ENCODE assay signal across 30 mouse cellular contexts in genomic region chr5:30484591-30484990, GRCm38 (mm10). TPM values are rescaled to one million over a fixed set of nuclear protein-coding genes. Genes with fewer than 3 reads are reported as not detected.
A peak's percentile ranks its signal among the peaks of the same experiment; 100 is the strongest.
DNase-seq lines count a peak whose midpoint lies in the region; ATAC-seq and TF ChIP-seq lines count a peak whose summit lies in the region.
"Had no signal": no experiment of that assay in that cellular context is flagged by ENCODE, and none has a peak within 500 bp of the region (broad histone marks: within the 10 kb centered on the region; RNA-seq: fewer than 3 reads in every experiment).

No protein-coding gene starts in this region.

- 0 out of 2 replicates have a peak, but pooled peaks have one; percentile 13 for ATAC-seq in intestine, embryonic 16.5 days
- ATAC-seq in intestine, postnatal 0 days: no peak
- no peak for ATAC-seq in stomach, embryonic 16.5 days (ENCODE audit: insufficient read depth, low FRiP score)
- ATAC-seq: forebrain, embryonic 14.5 days; midbrain, embryonic 15.5 days; Patski had no signal

- no peak overlapping the region for H3K4me2 ChIP-seq in intestine, embryonic 16.5 days (ENCODE audit: low read depth, low read length)
- H3K4me2 ChIP-seq in intestine, postnatal 0 days (replicated peaks; ENCODE audit: low read depth): no peak overlapping the region
- H3K4me2 ChIP-seq in stomach, embryonic 16.5 days (ENCODE audit: low read depth, low read length): no peak overlapping the region
- H3K4me2 ChIP-seq: embryonic facial prominence, embryonic 12.5 days; hindbrain, embryonic 15.5 days; limb, embryonic 12.5 days; liver, embryonic 13.5 days; lung, embryonic 14.5 days; midbrain, embryonic 15.5 days; neural tube, embryonic 15.5 days; stomach, embryonic 15.5 days had no signal

- H3K36me3 ChIP-seq in intestine, embryonic 16.5 days (ENCODE audit: control insufficient read depth, insufficient read depth, low read length): no peaks in the 10 kb centered on the region
- H3K36me3 ChIP-seq in intestine, postnatal 0 days (ENCODE audit: control insufficient read depth, insufficient read depth): no peaks in the 10 kb centered on the region
- H3K36me3 ChIP-seq in stomach, embryonic 16.5 days (ENCODE audit: control insufficient read depth, insufficient read depth, low read length): no peaks in the 10 kb centered on the region
- H3K36me3 ChIP-seq: embryonic facial prominence, embryonic 12.5 days; hindbrain, embryonic 10.5 days; hindbrain, embryonic 15.5 days; limb, embryonic 12.5 days; liver, embryonic 13.5 days; midbrain, embryonic 10.5 days; midbrain, embryonic 15.5 days; neural tube, embryonic 15.5 days; stomach, embryonic 15.5 days had no signal

- no peak overlapping the region for H3K9ac ChIP-seq in intestine, embryonic 16.5 days (ENCODE audit: low read depth, low read length)
- H3K9ac ChIP-seq in intestine, postnatal 0 days (ENCODE audit: low read depth, low read length): no peak overlapping the region
- no peak overlapping the region for H3K9ac ChIP-seq in stomach, embryonic 16.5 days (ENCODE audit: low read length)
- H3K9ac ChIP-seq: embryonic facial prominence, embryonic 12.5 days; hindbrain, embryonic 15.5 days; limb, embryonic 12.5 days; liver, embryonic 13.5 days; lung, embryonic 14.5 days; midbrain, embryonic 15.5 days; neural tube, embryonic 15.5 days; stomach, embryonic 15.5 days had no signal

- peak; percentile 80 for DNase-seq in kidney, adult 9 months
- DNase-seq in kidney, postnatal 14 days: no peak
- DNase-seq in adipocyte (ENCODE audit: low spot score): peak; percentile 8
- DNase-seq in right cerebral cortex, postnatal 4 days: no peak
- DNase-seq: cerebellum, adult 11-12 months; cerebellum, adult 9-11 months; embryo, embryonic 11 days; gastrocnemius, postnatal 14 days; liver, embryonic 13.5 days; lung, embryonic 14.5 days; retina, postnatal 1 day; right cerebral cortex, postnatal 14 days; thymus, adult 18-20 months; thymus, postnatal 25 days had no signal

- H3K9me3 ChIP-seq in intestine, embryonic 16.5 days (ENCODE audit: control insufficient read depth, low read length): no peaks in the 10 kb centered on the region
- no peaks in the 10 kb centered on the region for H3K9me3 ChIP-seq in intestine, postnatal 0 days (ENCODE audit: control insufficient read depth)
- no peaks in the 10 kb centered on the region for H3K9me3 ChIP-seq in stomach, embryonic 16.5 days (replicated peaks; ENCODE audit: control insufficient read depth, low read length)
- H3K9me3 ChIP-seq: embryonic facial prominence, embryonic 12.5 days; hindbrain, embryonic 10.5 days; hindbrain, embryonic 15.5 days; limb, embryonic 12.5 days; liver, embryonic 13.5 days; midbrain, embryonic 10.5 days; midbrain, embryonic 15.5 days; neural tube, embryonic 15.5 days; stomach, embryonic 15.5 days had no signal

- no peak for TF ChIP-seq CTCF in intestine, postnatal 0 days (IDR thresholded peaks at IDR 0.05; ENCODE audit: low read depth)

- H3K4me1 ChIP-seq in intestine, embryonic 16.5 days (ENCODE audit: control insufficient read depth, insufficient read depth, low read length): no peaks in the 10 kb centered on the region
- no peaks in the 10 kb centered on the region for H3K4me1 ChIP-seq in intestine, postnatal 0 days (replicated peaks; ENCODE audit: control insufficient read depth, insufficient read depth, low read length)
- peaks cover 8% of the 10 kb centered on the region; the same call in 1 of the 2 replicates for H3K4me1 ChIP-seq in stomach, embryonic 16.5 days (ENCODE audit: control insufficient read depth, insufficient read depth, low read length)
- H3K4me1 ChIP-seq: embryonic facial prominence, embryonic 12.5 days; hindbrain, embryonic 15.5 days; limb, embryonic 12.5 days; midbrain, embryonic 10.5 days; midbrain, embryonic 15.5 days; neural tube, embryonic 15.5 days had no signal

- no peak overlapping the region for H3K4me3 ChIP-seq in intestine, embryonic 16.5 days (ENCODE audit: low read length)
- H3K4me3 ChIP-seq in intestine, postnatal 0 days (ENCODE audit: low read depth, low read length): no peak overlapping the region
- H3K4me3 ChIP-seq in stomach, embryonic 16.5 days (replicated peaks; ENCODE audit: low read length): no peak overlapping the region
- H3K4me3 ChIP-seq: embryonic facial prominence, embryonic 12.5 days; hindbrain, embryonic 10.5 days; hindbrain, embryonic 15.5 days; left cerebral cortex, adult 2 months; limb, embryonic 12.5 days; liver, embryonic 13.5 days; midbrain, embryonic 10.5 days; midbrain, embryonic 15.5 days; neural tube, embryonic 15.5 days; stomach, embryonic 15.5 days had no signal

- H3K27me3 ChIP-seq in intestine, embryonic 16.5 days (replicated peaks; ENCODE audit: control insufficient read depth, insufficient read depth, low read length): no peaks in the 10 kb centered on the region
- no peaks in the 10 kb centered on the region for H3K27me3 ChIP-seq in intestine, postnatal 0 days (replicated peaks; ENCODE audit: control insufficient read depth, insufficient read depth, low read length)
- H3K27me3 ChIP-seq in stomach, embryonic 16.5 days (ENCODE audit: control insufficient read depth, insufficient read depth, low read length): no peaks in the 10 kb centered on the region
- H3K27me3 ChIP-seq: embryonic facial prominence, embryonic 12.5 days; hindbrain, embryonic 15.5 days; limb, embryonic 12.5 days; liver, embryonic 13.5 days; midbrain, embryonic 15.5 days; neural tube, embryonic 15.5 days; stomach, embryonic 15.5 days had no signal

- no peak overlapping the region for H3K27ac ChIP-seq in intestine, embryonic 16.5 days (ENCODE audit: low read length)
- no peak overlapping the region for H3K27ac ChIP-seq in intestine, postnatal 0 days (ENCODE audit: low read depth, low read length)
- peak overlapping the region; percentile 44; the same call in 1 of the 2 replicates for H3K27ac ChIP-seq in stomach, embryonic 16.5 days (ENCODE audit: low read length)
- H3K27ac ChIP-seq: embryonic facial prominence, embryonic 12.5 days; hindbrain, embryonic 10.5 days; hindbrain, embryonic 15.5 days; left cerebral cortex, adult 2 months; limb, embryonic 12.5 days; liver, embryonic 13.5 days; midbrain, embryonic 10.5 days; midbrain, embryonic 15.5 days; neural tube, embryonic 15.5 days; stomach, embryonic 15.5 days had no signal

- 77% methylated on average over 5 of the region's 5 CpGs for WGBS in intestine, embryonic 16.5 days
- WGBS in intestine, postnatal 0 days: 71% methylated on average over 5 of the region's 5 CpGs
- 75% methylated on average over 5 of the region's 5 CpGs for WGBS in stomach, embryonic 16.5 days

RNA-seq across cellular contexts. Expression of gene 1700001C02Rik, which starts 18.7 kb away (rescaled TPM):
- not detected in 2 replicates for polyA plus RNA-seq in intestine, embryonic 16.5 days (2015; fragmentation: Nextera tagmentation; extraction: Ambion mirVana)
- polyA plus RNA-seq in intestine, postnatal 0 days (2015; fragmentation: Nextera tagmentation; extraction: Ambion mirVana): not detected in 2 replicates
- not detected in 2 replicates for polyA plus RNA-seq in stomach, embryonic 16.5 days (2015; fragmentation: Nextera tagmentation; extraction: Ambion mirVana)
- polyA plus RNA-seq: embryonic facial prominence, embryonic 12.5 days; heart, embryonic 14.5 days; intestine, embryonic 14.5 days; limb, embryonic 12.5 days; liver, embryonic 13.5 days; lung, embryonic 14.5 days; midbrain, embryonic 10.5 days; Patski had no signal

RNA-seq across cellular contexts. Expression of gene Otof, which starts 22.9 kb away (rescaled TPM):
- 0.53 and 0.60 TPM in 2 replicates for polyA plus RNA-seq in intestine, embryonic 16.5 days (2015; fragmentation: Nextera tagmentation; extraction: Ambion mirVana)
- polyA plus RNA-seq in intestine, postnatal 0 days (2015; fragmentation: Nextera tagmentation; extraction: Ambion mirVana): 0.05 and 0.09 TPM in 2 replicates
- 0.30 and 0.46 TPM in 2 replicates for polyA plus RNA-seq in stomach, embryonic 16.5 days (2015; fragmentation: Nextera tagmentation; extraction: Ambion mirVana)
- polyA plus RNA-seq: Patski had no signal

Comparison
In these comparisons a context has a peak if more than half of its experiments do, and no peak if none do; other contexts are left out.
1. DNase-seq: peak in kidney, adult 9 months (single experiment) and adipocyte (single experiment); none in kidney, postnatal 14 days (single experiment) and right cerebral cortex, postnatal 4 days (single experiment).